Mouse (Mus musculus) kidney, adult 2 months (tissue): ENCODE results near the gene Kank1.

ENCODE experiments used
- CTCF ChIP-seq: fragments of 200-500 bp; conservative IDR thresholded peaks from 2 replicates; pipeline ENCODE4 v1.5.1; 2011; ENCODE audit warnings: low read depth, mild to moderate bottlenecking, control low read depth, low read length, moderate library complexity, mixed read lengths; ENCODE audit not compliant: insufficient read depth, insufficient read length
- POLR2A ChIP-seq: fragments of 200-500 bp; IDR thresholded peaks from one replicate; pipeline ENCODE4 v1.6.1; 2011; ENCODE audit warnings: low read depth, low read length, control low read depth

GRCm38 (mm10) chr19:25208596-25209110 is 28.1 kb upstream of the Kank1 start:
- TF ChIP-seq CTCF (no peak), POLR2A (no peak)
